Mouse (Mus musculus): ENCODE measurements around the gene Bmp7.
A peak's percentile ranks its signal among the peaks of the same experiment; 100 is the strongest.

Bmp7 gene

GRCm38 (mm10) chr2:172845536-172846310 is 94.4 kb downstream of the Bmp7 start:
- DNase-seq: no peak

GRCm38 (mm10) chr2:172843903-172844302 is 96.2 kb downstream of the Bmp7 start:
- no peak for DNase-seq

DNA sequence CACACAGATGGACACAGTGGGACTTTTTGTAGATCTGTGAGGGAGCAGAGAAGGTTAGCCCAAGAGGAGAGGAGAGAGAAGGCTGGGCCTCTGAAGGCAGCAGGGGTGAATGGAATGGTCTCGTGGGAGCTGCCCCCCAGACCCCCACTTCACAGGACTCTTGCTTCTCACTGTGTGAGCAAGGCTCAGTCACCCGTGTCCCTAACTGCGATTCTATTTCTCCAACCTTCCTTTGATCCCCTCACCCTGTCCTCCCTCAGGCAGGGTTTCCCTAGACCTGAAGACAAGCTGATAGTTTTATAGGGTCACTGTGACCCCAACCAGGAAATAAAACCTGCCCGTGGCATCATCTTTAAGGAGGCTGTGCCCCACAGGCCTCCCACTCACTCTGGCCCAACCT is 97.8 kb downstream of the Bmp7 start:
- no peak for DNase-seq

GRCm38 (mm10) chr2:172840905-172841750 is 99.0 kb downstream of the Bmp7 start:
- no peak for DNase-seq

DNA sequence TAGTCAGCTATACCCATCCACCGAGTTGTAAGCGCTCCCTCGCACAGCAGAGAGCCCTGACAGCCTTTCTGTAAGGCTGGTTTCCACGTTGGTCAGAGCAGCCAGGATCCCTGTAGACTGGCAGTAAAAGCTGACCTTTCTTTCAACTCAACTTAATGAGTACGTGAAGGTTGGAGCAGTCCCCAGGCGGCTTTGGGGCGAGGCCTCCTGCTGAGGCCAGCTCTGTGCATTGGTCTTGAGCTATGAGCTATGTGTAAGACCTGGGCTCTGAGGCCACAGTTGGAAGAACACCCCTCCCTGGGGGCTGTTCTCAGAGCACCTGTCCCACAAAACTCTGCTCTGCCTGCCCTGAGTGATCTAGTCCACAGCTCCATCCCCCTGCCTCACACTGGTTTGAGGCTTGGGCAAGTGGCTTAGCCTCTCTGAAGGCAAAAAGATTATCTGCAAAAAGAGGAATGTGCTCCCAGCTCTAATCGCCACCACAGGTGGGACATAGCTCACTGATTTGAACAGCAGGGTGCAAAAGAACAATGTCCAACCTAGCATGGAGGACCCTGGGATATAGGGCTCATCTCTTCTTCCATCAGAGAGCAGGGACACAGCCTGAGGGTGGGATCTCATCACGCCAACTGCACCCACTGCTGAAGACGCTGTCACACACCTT is 100.7 kb downstream of the Bmp7 start:
- no peak for DNase-seq

GRCm38 (mm10) chr2:172836516-172836915 is 103.6 kb downstream of the Bmp7 start:
- no peak for DNase-seq

GRCm38 (mm10) chr2:172833196-172833595 is 106.9 kb downstream of the Bmp7 start:
- DNase-seq: peak; percentile 45

DNA sequence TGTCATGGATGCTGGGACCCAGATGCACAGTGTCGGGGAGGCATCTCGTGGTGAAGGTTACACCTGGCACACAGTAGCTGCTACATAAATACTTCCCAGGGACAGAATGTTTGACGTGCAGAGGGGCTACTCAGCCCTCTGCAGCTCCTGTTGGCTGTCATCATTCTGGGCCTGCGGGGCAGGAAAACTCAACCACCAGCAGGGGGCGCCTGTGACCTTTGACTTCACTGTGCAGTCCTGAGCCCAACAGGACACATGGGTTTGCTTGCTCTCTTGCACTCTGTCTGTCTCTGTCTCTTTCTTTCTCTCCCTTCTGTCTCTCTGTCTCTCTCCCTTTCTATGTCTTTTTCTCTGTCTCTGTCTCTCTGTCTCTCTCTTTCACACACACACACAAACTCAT is 108.4 kb downstream of the Bmp7 start:
- peak; percentile 30 for DNase-seq

DNA sequence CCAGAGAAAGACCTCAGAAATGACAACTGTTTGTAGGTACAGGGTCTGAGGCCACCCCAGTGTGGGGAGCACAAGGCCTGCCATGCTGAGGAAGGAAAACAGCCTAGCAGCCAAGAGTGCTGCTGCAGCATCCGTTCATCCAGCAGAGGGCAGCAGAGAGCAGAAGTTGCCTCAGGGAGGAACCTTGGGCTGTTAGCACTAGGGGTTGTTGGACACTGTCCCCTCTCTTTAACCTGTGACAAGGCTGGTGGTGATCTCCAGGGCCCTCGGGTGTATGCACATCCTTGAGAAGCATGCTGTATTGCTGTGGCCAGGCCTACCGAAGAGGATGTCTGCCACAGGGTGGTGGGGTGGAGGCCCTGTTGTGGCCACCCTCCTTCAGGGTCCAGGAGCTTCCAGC is 109.0 kb downstream of the Bmp7 start:
- peak; percentile 49 for DNase-seq

- DNase-seq: no peak
These were observed 111.9 kb downstream of the Bmp7 start for GRCm38 (mm10) chr2:172828229-172828628.

GRCm38 (mm10) chr2:172827564-172827963 is 112.6 kb downstream of the Bmp7 start:
- no peak for DNase-seq

GRCm38 (mm10) chr2:172825785-172826145 is 114.4 kb downstream of the Bmp7 start:
- DNase-seq: no peak

- DNase-seq: no peak
These were observed 115.0 kb downstream of the Bmp7 start for GRCm38 (mm10) chr2:172824906-172825784.

GRCm38 (mm10) chr2:172818631-172819230 is 121.4 kb downstream of the Bmp7 start:
- no peak for DNase-seq
